Mouse (Mus musculus) layer of hippocampus, adult 9-10 months (tissue): ENCODE data around the gene Tiam1.
A peak's percentile ranks its signal among the peaks of the same experiment; 100 is the strongest.

Experiments used
- DNase-seq: peaks from one replicate; pipeline ENCODE4 v3.0.0; 2022; ENCODE audit warnings: low spot score

Tiam1 gene

GRCm38 (mm10) chr16:90143760-90144516 lies at the start of gene Tiam1:
Gene Tiam1 (minus strand): TSS chr16:90143769.
- DNase-seq: peak; percentile 95

GRCm38 (mm10) chr16:90191289-90191688 lies 47.7 kb upstream of the Tiam1 start:
- no peak for DNase-seq

GRCm38 (mm10) chr16:90187453-90187852 lies 43.9 kb upstream of the Tiam1 start:
- no peak for DNase-seq

GRCm38 (mm10) chr16:90185928-90186588 lies 42.5 kb upstream of the Tiam1 start:
- DNase-seq: peak; percentile 74

GRCm38 (mm10) chr16:90184135-90184534 lies 40.6 kb upstream of the Tiam1 start:
- DNase-seq: no peak

- no peak for DNase-seq
These were observed 38.1 kb upstream of the Tiam1 start for GRCm38 (mm10) chr16:90181673-90182072.

- DNase-seq: no peak
These were observed 37.4 kb upstream of the Tiam1 start for GRCm38 (mm10) chr16:90180975-90181374.

- no peak for DNase-seq
These were observed 36.3 kb upstream of the Tiam1 start for GRCm38 (mm10) chr16:90179892-90180291.

- DNase-seq: no peak
These were observed 34.8 kb upstream of the Tiam1 start for GRCm38 (mm10) chr16:90178404-90178803.

- DNase-seq: no peak
These were observed 33.9 kb upstream of the Tiam1 start for GRCm38 (mm10) chr16:90177425-90177824.

GRCm38 (mm10) chr16:90176472-90176871 lies 32.9 kb upstream of the Tiam1 start:
- DNase-seq: no peak

GRCm38 (mm10) chr16:90171416-90171815 lies 27.8 kb upstream of the Tiam1 start:
- no peak for DNase-seq

GRCm38 (mm10) chr16:90170676-90171075 lies 27.1 kb upstream of the Tiam1 start:
- no peak for DNase-seq

GRCm38 (mm10) chr16:90169863-90170630 lies 26.5 kb upstream of the Tiam1 start:
- no peak for DNase-seq

- DNase-seq: peak; percentile 76
These were observed 24.1 kb upstream of the Tiam1 start for GRCm38 (mm10) chr16:90167646-90168045.

GRCm38 (mm10) chr16:90165435-90165834 lies 21.9 kb upstream of the Tiam1 start:
- no peak for DNase-seq

- DNase-seq: no peak
These were observed 21.4 kb upstream of the Tiam1 start for GRCm38 (mm10) chr16:90164942-90165341.

GRCm38 (mm10) chr16:90155080-90155479 lies 11.5 kb upstream of the Tiam1 start:
- DNase-seq: no peak

GRCm38 (mm10) chr16:90150820-90151219 lies 7.3 kb upstream of the Tiam1 start:
- DNase-seq: no peak

- no peak for DNase-seq
These were observed 6.6 kb upstream of the Tiam1 start for GRCm38 (mm10) chr16:90150126-90150525.

- DNase-seq: no peak
These were observed 5.8 kb upstream of the Tiam1 start for GRCm38 (mm10) chr16:90149335-90149734.

GRCm38 (mm10) chr16:90145244-90145643 lies 1.7 kb upstream of the Tiam1 start:
- DNase-seq: no peak

GRCm38 (mm10) chr16:90144541-90144940 lies 972 bp upstream of the Tiam1 start:
- DNase-seq: no peak
